Mouse (Mus musculus) heart, embryonic 11.5 days (tissue): ENCODE measurements around the gene Cngb1. TPM values are rescaled to one million over a fixed set of nuclear protein-coding genes. Genes with fewer than 3 reads are reported as not detected.

Experiments
- polyA plus RNA-seq: library from polyadenylated mRNA; unstranded; fragments of >200 nt; fragmentation: Nextera tagmentation; extraction: Ambion mirVana; gene quantifications from 2 replicates; pipeline ENCODE4 v1.2.1, GENCODE M21; 2014

Gene Cngb1
- polyA plus RNA-seq, 1 experiment from 2014 or later: not detected

Other genes with a start within 250 kb of the Cngb1 start
- gene Katnb1, start 225.4 kb downstream of the Cngb1 start, polyA plus RNA-seq: 18.3 and 18.6 TPM in 2 replicates
- 5.7 and 10.0 TPM in 2 replicates for gene Kifc3, start 103.8 kb downstream of the Cngb1 start, polyA plus RNA-seq
- not detected in 2 replicates for gene Tepp, start 4.0 kb upstream of the Cngb1 start, polyA plus RNA-seq
- 4.4 and 5.9 TPM in 2 replicates for gene Zfp319, start 25.4 kb upstream of the Cngb1 start, polyA plus RNA-seq
- gene Usb1, start 25.7 kb upstream of the Cngb1 start, polyA plus RNA-seq: 26.3 and 27.2 TPM in 2 replicates
- gene Mmp15, start 45.7 kb upstream of the Cngb1 start, polyA plus RNA-seq: 38.1 and 43.1 TPM in 2 replicates
- gene Cfap20, start 128.3 kb upstream of the Cngb1 start, polyA plus RNA-seq: 135 and 139 TPM in 2 replicates
- 12.1 and 16.0 TPM in 2 replicates for gene Csnk2a2, start 183.5 kb upstream of the Cngb1 start, polyA plus RNA-seq
- 2.2 and 2.3 TPM in 2 replicates for gene Ccdc113, start 227.5 kb upstream of the Cngb1 start, polyA plus RNA-seq